Mouse (Mus musculus) adrenal gland, postnatal 36 days (tissue): ENCODE data around the gene Nmbr. TPM values are rescaled to one million over a fixed set of nuclear protein-coding genes. Genes with fewer than 3 reads are reported as not detected.

Experiments used
- DNase-seq, 2 experiments: peaks; one replicate each; pipeline ENCODE4 v3.0.0; 2021; ENCODE audit warnings: mixed read lengths in 1 of 2
- long read RNA-seq, 2 experiments: library from polyadenylated mRNA; stranded (forward); transcript quantifications; one replicate each; pipeline ENCODE4 v2.0.0; 2021; ENCODE audit warnings: borderline sequencing depth in 2 of 2
- total RNA-seq, 2 experiments: library from RNA; stranded (reverse); gene quantifications; 2 replicates each; pipeline ENCODE4 v1.2.3; 2021

Gene Nmbr
- not detected for total RNA-seq
- long read RNA-seq, experiment 1, result 0 reads
- long read RNA-seq, experiment 2, result 0 reads

DNA sequence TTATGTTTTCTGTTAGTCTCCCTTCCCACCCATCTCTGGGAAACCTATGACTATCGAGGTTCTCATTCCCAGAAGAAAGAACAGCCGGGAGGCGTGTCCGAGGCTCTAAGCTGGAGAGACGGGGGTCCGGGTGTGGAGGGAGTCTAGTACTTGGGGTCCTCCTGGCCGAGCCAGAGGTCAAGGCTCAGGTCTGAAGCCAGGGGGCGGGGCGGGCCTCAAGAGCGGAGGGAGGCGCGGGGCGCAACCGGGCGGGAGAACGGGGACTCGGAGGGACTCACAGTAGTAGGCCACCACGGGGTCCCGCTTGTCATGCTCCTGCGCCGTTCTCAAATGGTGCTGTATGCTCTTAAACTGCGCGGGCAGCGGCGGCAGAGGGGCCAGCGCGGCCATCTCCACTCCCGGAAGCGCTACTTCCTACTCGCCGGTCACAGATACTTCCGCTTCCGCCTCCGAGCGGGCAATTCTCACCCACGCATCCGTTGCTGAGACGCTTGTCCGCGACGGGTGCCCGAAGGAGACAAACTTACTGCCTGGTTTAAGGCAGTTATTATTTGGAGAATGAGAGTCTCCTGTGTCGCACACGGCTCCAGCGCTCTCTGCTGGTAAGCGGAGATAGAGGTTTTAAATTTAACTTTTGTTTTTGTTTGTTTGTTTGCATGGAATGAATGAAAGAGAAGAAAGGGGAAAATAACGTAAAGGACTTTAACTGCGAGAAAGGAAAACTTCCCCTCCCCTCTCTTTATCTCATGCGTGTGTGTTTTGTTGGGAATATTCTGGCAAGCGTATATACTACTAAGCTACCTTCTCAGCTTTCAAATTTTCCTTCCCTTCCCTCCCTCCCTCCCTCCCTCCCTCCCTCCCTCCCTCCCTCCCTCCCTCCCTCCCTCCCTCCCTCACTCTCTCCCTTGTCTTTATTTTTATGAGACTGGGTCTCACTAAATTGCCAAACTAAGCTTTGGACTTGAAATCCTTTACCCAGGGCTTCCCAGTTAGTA, at the start of gene Nmbr, which contains the start of gene Vta1:
TSS of gene Nmbr (plus strand) at position 520 of the 995 bp plus-strand sequence.
TSS of gene Vta1 (minus strand) at position 489 of the 995 bp plus-strand sequence.
- DNase-seq, result peak; percentile 99

DNA sequence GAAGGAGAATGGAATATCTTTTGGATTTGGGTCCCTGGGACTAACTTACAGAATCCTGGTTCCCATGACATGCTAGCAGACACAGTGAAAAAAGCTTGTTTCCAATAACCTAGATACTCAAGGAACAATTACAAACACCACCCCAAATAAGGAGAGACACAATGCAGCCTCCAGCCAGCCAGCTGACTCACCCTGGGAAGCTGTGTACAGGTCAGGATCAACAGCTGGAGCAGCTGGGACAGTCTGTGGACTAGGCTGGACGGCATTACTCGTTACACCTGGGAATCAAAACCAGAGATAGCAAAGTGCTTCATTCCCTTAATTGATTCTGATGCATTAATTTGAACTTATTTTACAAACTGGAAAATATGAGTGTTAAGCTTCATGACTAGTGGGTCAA, 44.5 kb upstream of the Nmbr start:
- no peak for DNase-seq

DNA sequence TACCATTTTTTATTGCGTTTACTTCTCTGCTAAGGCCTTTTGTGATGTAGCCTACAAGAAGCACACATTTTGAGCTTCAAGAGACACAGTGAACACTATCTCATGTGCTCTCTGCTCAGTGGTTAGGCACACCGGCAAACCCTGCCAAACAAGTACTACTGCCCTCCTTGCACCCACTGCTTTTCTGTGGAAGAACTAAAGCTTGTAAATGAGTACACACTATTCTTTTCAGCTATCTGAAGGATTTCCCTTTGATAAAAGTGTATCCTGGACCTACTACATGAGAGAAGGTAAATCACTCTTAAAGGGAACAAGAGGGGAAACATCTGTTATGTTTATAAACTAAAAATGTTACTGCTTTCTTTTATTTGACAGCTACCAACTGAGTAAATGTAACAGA, 39.2 kb upstream of the Nmbr start:
- DNase-seq, result no peak

DNA sequence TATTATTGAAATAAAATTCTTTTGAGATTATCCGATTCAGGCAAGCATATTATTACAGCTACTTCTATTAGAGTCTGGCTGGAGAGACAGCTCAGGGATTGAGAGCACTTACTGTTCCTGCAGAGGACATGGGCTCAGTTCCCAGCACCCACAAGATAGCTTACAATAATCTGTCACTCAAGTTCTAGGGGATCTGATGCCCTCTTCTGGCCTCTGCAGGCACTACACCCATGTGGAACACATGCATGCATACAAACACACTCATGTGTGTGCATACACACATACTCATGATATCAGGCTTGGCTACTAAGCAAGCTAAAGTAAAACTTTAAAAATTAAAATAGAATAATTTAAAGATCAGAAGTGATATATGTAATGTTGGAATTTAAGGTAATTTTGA, 19.7 kb upstream of the Nmbr start:
- no peak for DNase-seq

DNA sequence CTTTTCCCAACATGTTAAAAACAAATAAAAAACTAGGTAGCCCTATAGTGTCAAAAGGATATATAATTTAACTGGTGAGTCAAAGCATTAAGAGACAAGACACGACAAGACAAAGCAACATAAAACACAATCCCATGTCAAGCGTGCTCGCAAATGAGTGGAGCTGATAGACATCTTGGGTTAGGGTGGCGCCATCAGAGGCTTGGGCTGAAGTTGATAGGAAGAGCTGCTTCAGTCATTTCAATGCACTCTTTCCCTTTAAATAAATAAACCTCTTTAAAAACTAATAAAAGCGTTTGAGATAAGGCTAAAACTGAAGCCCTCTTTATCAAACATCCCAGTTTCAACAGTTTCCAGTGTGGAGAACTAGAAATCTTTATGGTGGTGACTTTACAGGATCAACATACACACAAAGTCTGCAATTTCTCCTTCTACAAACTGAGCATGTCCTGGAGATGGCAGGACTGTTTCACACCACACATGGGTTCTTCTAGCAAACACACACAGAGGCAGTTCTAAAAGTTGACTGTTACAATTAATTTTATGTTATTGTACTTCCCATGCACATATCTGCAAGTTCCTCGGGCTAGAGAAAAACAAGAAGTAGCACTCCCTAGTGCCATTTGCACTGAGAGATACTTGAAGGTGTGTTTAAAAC, 16.5 kb upstream of the Nmbr start:
- DNase-seq, result no peak

DNA sequence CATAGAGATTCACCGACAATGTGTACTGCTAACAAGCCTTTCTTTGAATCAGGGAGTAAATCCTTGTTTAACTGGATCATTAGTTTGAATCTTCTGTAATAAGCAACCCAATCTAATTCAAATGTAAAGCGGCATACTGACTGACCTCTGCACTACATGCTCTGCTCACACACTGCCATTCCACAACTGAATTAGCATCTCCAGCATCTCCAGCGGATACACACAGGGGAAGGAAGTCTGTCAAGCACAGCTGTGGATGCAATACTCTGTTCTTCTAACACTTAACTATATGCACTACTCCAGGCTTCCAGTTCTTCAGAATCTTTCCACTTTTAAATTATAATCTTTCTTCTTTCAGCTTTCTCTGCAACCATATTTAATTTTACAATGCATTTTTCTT, 15.0 kb upstream of the Nmbr start:
- DNase-seq, result no peak

DNA sequence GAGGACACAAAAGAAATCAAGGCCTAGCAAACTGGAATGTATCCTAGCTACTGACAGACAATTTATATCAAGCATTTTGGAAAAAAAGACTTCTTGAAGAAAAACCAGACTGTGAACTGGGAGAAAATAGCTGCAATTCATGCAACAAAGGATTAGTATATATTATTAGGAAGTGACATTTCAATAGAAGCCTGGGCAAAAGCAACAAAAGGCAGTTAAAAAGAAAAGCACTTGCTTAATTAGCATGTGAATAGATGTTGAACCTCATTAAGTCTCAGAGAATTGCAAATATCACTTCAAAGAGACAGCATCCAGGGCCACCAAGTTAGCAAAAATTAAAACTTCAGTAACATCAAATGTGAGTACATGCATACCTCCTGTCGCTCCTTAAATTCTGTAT, 2.2 kb upstream of the Nmbr start:
- DNase-seq, result no peak

DNA sequence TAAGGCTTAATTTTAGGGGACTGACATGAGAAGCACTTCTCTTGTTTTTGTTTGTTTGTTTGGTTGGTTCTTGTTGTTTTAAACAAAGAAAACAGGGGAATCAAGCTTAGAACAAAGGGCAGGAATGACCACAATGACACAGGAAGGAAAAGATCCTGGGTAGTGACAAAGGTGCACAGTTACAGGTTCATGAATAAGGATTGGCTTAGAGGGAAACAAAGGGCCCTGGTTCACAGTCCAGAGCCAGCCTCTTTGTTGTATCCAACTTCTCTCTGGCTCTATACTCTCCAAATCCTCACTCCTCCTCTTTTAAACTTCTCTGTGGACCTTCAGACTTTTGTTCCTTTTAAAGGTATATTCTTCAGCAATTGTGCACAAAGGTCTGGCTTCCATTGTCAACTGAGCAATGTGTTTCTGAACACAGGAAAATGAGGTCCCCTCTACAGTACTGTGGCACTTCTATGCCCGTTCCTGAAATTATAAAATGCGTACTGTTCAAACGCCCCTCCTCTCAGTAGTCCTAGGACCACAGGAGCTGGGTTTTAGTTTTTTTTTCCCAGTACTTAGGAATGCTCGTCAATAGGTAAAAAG, 1.5 kb upstream of the Nmbr start:
- DNase-seq, result no peak

DNA sequence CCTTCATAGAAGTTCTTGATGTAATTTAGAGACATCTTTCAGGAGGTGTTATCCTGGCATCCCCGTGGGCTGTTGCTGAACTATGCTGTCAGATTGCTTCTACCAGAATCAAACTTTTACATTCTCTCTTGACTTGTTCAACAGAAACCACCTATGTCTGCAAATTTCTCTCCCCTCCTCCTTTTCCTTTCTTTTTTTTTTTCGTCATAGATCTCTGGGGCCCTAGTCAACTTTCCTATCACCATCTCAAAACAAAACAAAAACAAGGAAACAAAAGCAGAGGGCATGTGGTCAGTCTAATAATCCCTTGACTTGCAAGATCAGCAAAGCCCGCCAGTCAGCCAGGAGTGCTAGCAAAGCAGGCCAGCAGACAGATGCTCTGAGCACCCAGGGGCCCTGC, 12.7 kb downstream of the Nmbr start, which contains the start of gene Gje1:
TSS of gene Gje1 (minus strand) at position 101 of the 400 bp plus-strand sequence.
- DNase-seq, result no peak

DNA sequence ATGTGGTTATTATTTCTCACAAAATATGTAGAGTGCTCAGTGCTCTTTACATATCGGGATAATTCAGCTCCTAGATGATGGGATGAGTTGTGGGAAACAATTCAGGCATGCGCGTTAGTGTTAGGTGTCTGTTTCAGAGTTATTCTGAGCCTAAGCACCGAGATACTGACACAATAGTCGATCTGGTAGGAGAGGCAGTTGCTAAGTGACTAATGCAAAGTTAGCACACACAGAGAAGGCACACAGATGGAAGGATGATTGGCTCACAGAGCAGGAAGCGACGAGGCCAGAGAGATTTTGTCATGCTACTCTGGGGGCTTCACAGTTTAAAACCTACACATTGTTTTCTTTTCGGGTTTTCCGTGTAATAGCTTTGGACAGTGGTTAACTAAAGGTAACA, 20.3 kb downstream of the Nmbr start:
- DNase-seq, result no peak

DNA sequence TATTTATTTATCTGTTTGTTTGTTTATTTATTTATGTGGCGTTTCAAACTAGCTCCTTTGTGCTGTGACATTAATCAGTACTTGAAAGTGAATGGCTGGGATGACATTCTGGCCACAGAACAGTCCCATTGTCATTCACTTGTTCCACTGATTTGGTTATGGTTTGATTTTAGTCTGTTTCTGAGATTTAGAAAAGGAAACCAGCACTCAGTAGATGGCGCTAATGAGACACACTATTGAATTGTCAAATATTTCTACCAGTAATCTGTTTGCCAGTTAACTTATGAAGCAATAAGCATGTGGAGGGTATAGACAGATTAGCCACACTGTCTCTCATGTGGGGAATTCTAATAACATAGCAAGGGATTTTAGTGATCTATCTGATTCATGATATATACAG, 28.9 kb downstream of the Nmbr start:
- DNase-seq, result peak in 1 of 2 experiments; percentile 6

DNA sequence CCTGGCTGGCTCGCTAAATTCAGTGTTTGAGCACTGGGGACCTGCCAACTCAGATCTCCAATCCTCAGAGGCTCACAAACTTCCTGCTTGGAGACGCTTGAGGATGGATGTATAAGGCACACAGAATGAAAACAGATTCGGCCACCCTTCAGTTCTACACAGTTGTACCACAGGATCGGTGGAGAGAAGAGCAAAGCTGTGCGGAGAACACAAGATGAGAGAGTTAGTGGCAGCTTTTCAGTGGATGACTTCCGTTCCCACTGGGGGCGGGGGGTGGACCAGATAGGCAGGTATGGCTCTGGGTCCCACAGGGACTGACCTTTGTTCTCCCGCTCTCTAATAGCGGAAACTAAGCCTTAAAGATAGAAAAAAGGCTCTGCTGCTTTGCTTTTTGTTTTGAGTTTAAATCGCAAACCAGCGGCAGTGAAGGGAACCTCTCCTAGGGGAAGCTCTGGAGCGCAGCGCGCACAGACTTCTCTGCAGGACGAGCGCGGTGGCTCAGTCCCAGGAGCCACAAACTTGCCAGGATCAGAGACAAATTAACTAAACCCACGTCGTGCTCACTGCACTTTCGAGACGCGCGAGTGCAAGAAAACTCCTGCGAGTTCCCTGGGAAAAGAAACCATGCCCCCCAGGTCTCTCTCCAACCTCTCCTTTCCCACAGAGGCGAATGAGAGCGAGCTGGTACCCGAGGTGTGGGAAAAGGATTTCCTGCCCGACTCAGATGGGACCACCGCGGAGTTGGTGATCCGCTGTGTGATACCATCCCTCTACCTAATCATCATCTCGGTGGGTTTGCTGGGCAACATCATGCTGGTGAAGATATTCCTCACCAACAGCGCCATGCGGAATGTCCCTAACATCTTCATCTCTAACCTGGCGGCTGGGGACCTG, 54.5 kb downstream of the Nmbr start:
- no peak for DNase-seq

DNA sequence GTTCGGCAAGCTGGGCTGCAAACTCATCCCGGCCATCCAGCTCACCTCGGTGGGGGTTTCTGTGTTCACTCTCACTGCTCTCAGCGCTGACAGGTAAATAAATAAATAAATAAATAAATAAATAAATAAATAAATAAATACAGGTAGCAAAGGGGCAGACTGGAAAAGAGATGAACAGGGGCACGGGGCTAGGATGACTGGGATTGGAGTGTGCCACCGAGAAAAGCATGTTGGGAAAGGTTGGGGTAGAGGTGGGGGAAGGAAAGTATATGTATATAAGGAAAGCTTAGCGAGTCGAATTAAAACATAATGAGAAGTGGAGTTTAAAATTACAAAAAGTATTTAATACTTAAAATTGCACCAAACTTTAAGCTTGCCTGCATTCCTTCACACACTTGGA, 55.2 kb downstream of the Nmbr start:
- DNase-seq, result no peak

DNA sequence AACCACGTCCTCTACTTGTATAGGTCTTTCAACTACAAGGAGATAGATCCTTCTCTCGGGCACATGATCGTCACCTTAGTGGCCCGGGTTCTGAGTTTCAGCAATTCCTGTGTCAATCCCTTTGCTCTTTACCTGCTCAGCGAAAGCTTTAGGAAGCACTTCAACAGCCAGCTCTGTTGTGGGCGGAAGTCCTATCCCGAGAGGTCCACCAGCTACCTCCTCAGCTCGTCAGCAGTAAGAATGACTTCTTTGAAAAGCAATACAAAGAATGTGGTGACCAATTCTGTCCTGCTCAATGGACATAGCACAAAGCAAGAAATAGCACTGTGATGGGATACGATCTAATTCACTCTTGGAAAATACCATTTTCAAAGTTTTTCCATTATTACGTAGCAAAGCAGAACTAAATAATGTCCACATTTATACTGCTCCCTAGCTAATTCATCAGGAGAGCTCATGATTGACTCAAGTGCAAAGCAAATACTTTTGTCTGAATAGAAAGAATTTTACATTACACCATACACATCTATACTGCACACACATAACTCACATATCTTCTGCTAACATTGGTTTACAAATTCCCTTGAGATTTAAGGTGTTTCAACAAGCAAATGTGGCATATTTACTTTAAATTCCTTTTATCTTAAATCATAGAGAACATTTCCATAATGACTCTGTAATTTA, 65.0 kb downstream of the Nmbr start:
- DNase-seq, result no peak

DNA sequence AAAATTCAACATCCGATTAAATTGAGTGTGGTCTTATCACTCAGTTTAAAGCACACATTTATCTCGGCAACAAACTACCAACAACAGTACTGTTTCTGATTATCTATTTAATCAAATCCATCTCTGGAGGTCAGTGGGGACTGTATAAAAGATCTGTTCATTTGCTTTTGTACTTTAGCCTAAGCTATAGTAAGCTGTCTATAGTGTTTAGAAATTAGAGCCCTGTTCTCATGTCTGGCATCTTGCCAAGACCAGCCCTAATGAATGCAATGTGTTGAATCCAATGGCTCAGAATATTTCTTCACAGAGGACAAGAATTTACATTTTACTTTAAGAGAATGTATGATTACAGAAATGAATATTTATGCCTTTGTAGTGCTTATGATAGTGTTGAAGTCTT, 69.1 kb downstream of the Nmbr start:
- no peak for DNase-seq

DNA sequence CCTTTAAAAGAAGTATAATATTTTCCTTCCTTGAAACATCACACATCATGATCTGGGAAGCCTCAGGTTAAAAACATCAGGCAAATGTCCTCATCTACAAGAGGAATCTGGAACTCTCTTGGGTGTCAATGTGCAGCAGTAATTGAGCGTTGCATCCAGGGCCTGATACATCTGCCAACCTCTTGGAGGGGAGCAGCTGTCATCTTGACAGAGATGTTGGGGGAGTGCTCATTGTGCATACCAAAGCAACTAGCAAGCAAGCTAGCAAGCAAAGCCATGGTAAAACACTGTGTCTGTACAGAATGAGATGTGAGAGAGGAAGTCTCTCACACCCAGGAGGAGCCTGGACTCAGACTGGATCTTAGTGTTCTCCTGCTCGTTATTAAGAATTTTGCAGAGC, 84.6 kb downstream of the Nmbr start:
- no peak for DNase-seq

DNA sequence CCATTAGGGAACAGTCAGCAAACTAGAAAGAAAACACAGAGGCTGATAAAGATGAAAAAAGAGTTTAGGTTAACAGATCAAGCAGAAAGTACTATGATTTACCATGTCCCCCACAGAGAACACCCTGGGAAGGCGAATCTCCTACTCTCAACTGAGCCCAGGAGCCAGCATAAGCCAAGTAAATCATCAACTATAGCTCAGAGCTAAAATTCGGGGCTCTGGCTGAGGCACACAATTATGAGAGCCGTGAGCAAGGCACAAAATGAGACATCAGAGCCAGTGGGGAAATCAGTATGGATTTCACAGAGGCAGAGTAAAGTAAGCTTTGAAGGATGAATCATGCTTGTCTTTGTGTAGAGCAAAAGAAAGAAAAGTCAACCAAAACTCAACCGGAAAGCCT, 111.6 kb downstream of the Nmbr start:
- DNase-seq, result no peak
